9 mouse cellular contexts compared by ENCODE assay signal in the genomic region with DNA sequence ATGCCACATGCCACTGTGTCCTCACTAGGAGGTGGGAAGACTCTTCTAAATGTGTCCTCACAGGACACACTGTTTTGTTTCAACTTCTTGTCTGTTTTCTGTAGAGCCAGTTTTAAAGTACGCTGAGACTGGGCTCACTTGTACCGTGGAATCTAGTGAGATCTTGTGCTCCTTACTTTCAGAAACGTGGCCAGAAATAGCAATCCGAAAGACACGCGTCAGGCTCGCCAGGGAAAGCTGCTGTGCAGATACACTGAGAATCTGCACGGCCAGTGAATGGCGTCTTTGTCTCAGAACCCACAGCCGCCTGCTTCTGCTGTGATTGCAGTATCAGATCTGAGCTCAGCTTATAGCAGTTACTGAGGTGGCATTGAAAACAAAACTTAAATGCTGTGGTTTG. TPM values are rescaled to one million over a fixed set of nuclear protein-coding genes. Genes with fewer than 3 reads are reported as not detected.
DNase-seq lines count a peak whose midpoint lies in the region; ATAC-seq lines count a peak whose summit lies in the region.
"Had no signal": no experiment of that assay in that cellular context is flagged by ENCODE, and none has a peak within 500 bp of the region (broad histone marks: within the 10 kb centered on the region; RNA-seq: fewer than 3 reads in every experiment).

No protein-coding gene starts in this region.

- no peaks in the 10 kb centered on the region for H3K9me3 ChIP-seq in forebrain, embryonic 12.5 days
- H3K9me3 ChIP-seq in forebrain, embryonic 10.5 days = no peaks in the 10 kb centered on the region
- H3K9me3 ChIP-seq in heart, embryonic 11.5 days (replicated peaks; ENCODE audit: control insufficient read depth, low read length) = no peaks in the 10 kb centered on the region

- H3K36me3 ChIP-seq in forebrain, embryonic 12.5 days (replicated peaks) = no peaks in the 10 kb centered on the region
- peaks cover 21% of the 10 kb centered on the region for H3K36me3 ChIP-seq in forebrain, embryonic 10.5 days (replicated peaks)
- no peaks in the 10 kb centered on the region for H3K36me3 ChIP-seq in heart, embryonic 11.5 days (ENCODE audit: control insufficient read depth, insufficient read depth, low read length)

- no peak overlapping the region for H3K4me3 ChIP-seq in forebrain, embryonic 12.5 days (replicated peaks)
- no peak overlapping the region for H3K4me3 ChIP-seq in forebrain, embryonic 10.5 days
- no peak overlapping the region for H3K4me3 ChIP-seq in heart, embryonic 11.5 days (ENCODE audit: low read depth, low read length)

- WGBS in forebrain, embryonic 12.5 days = 64% methylated on average over 10 of the region's 10 CpGs
- WGBS in forebrain, embryonic 10.5 days = 68% methylated on average over 10 of the region's 10 CpGs
- WGBS in heart, embryonic 11.5 days (ENCODE audit: insufficient replicate concordance) = 27% methylated on average over 10 of the region's 10 CpGs

- intact Hi-C loops in left cerebral cortex, postnatal 25 days (cut with DNase I) = no loop called here

- peaks cover 3% of the 10 kb centered on the region; the same call in 1 of the 2 replicates for H3K4me1 ChIP-seq in forebrain, embryonic 12.5 days
- H3K4me1 ChIP-seq in forebrain, embryonic 10.5 days = 0 out of 2 replicates have a peak, but pooled peaks cover 3% of the 10 kb centered on the region
- peaks cover 28% of the 10 kb centered on the region for H3K4me1 ChIP-seq in heart, embryonic 11.5 days (ENCODE audit: control insufficient read depth, insufficient read depth, low read length)

- DNase-seq in forebrain, embryonic 10.5 days (ENCODE audit: extremely low spot score, low spot score) = no peak
- DNase-seq in adrenal gland, postnatal 10 days = peak; percentile 27
- peak; percentile 60 to 81 for DNase-seq in left cerebral cortex, postnatal 25 days (ENCODE audit: low spot score in 2 of 2)
- DNase-seq in spleen, postnatal 10 days (ENCODE audit: low spot score in 2 of 2) = no peak
- no peak for DNase-seq in MN1 (ENCODE audit: low spot score)
- no peak for DNase-seq in thymus, postnatal 10 days (ENCODE audit: low spot score in 2 of 2)

- ATAC-seq in forebrain, embryonic 12.5 days (ENCODE audit: low FRiP score) = no peak
- no peak for ATAC-seq in heart, embryonic 11.5 days (replicated peaks; ENCODE audit: insufficient number of reproducible peaks, low FRiP score, low TSS enrichment)

- peak overlapping the region; percentile 42 for H3K27ac ChIP-seq in forebrain, embryonic 12.5 days
- no peak overlapping the region for H3K27ac ChIP-seq in forebrain, embryonic 10.5 days
- H3K27ac ChIP-seq in heart, embryonic 11.5 days (ENCODE audit: low read depth, low read length) = peak overlapping the region; percentile 85

- H3K9ac ChIP-seq in forebrain, embryonic 12.5 days = no peak overlapping the region
- peak overlapping the region; percentile 49; the same call in 1 of the 2 replicates for H3K9ac ChIP-seq in heart, embryonic 11.5 days (ENCODE audit: low read depth, low read length)

- H3K4me2 ChIP-seq in forebrain, embryonic 12.5 days = no peak overlapping the region
- peak overlapping the region; percentile 50 for H3K4me2 ChIP-seq in heart, embryonic 11.5 days

- no peaks in the 10 kb centered on the region for H3K27me3 ChIP-seq in forebrain, embryonic 12.5 days
- no peaks in the 10 kb centered on the region for H3K27me3 ChIP-seq in forebrain, embryonic 10.5 days (ENCODE audit: poor library complexity, severe bottlenecking)
- H3K27me3 ChIP-seq in heart, embryonic 11.5 days (ENCODE audit: control insufficient read depth, insufficient read depth, low read length) = no peaks in the 10 kb centered on the region

RNA-seq across cellular contexts. Expression of a gene that starts 28.9 kb away (rescaled TPM):
- 0.12 and 0.18 TPM in 2 replicates for polyA plus RNA-seq in forebrain, embryonic 12.5 days (2016; fragmentation: Nextera tagmentation; extraction: Ambion mirVana)
- not detected in 2 replicates for polyA plus RNA-seq in forebrain, embryonic 10.5 days (2016; fragmentation: Nextera tagmentation; extraction: Ambion mirVana)
- total RNA-seq in adrenal gland, postnatal 10 days (2021) = under 1 TPM; 0.09 to 0.15 TPM
- 0.13 TPM in 1 of 2 replicates, not detected in the other for polyA plus RNA-seq in heart, embryonic 11.5 days (2014; fragmentation: Nextera tagmentation; extraction: Ambion mirVana)
- total RNA-seq in left cerebral cortex, postnatal 25 days (2021) = 10 to 100 TPM; 14.2 to 17.2 TPM

RNA-seq across cellular contexts. Expression of a gene that starts 40.5 kb away (rescaled TPM):
- polyA plus RNA-seq in forebrain, embryonic 12.5 days (2016; fragmentation: Nextera tagmentation; extraction: Ambion mirVana) = not detected in 2 replicates
- not detected in 2 replicates for polyA plus RNA-seq in forebrain, embryonic 10.5 days (2016; fragmentation: Nextera tagmentation; extraction: Ambion mirVana)
- not detected for total RNA-seq in adrenal gland, postnatal 10 days (2021)
- polyA plus RNA-seq in heart, embryonic 11.5 days (2014; fragmentation: Nextera tagmentation; extraction: Ambion mirVana) = not detected in 2 replicates
- total RNA-seq in left cerebral cortex, postnatal 25 days (2021) = not detected
- polyA plus RNA-seq: large intestine, adult 2 months had no signal

RNA-seq across cellular contexts. Expression of a gene that starts 48.4 kb away (rescaled TPM):
- polyA plus RNA-seq in forebrain, embryonic 12.5 days (2016; fragmentation: Nextera tagmentation; extraction: Ambion mirVana) = not detected in 2 replicates
- polyA plus RNA-seq in forebrain, embryonic 10.5 days (2016; fragmentation: Nextera tagmentation; extraction: Ambion mirVana) = not detected in 2 replicates
- not detected for total RNA-seq in adrenal gland, postnatal 10 days (2021)
- not detected in 2 replicates for polyA plus RNA-seq in heart, embryonic 11.5 days (2014; fragmentation: Nextera tagmentation; extraction: Ambion mirVana)
- not detected for total RNA-seq in left cerebral cortex, postnatal 25 days (2021)
- polyA plus RNA-seq: large intestine, adult 2 months had no signal

RNA-seq across cellular contexts. Expression of a gene that starts 57.9 kb away (rescaled TPM):
- not detected in 2 replicates for polyA plus RNA-seq in forebrain, embryonic 12.5 days (2016; fragmentation: Nextera tagmentation; extraction: Ambion mirVana)
- polyA plus RNA-seq in forebrain, embryonic 10.5 days (2016; fragmentation: Nextera tagmentation; extraction: Ambion mirVana) = not detected in 2 replicates
- not detected for total RNA-seq in adrenal gland, postnatal 10 days (2021)
- not detected in 2 replicates for polyA plus RNA-seq in heart, embryonic 11.5 days (2014; fragmentation: Nextera tagmentation; extraction: Ambion mirVana)
- not detected for total RNA-seq in left cerebral cortex, postnatal 25 days (2021)
- polyA plus RNA-seq: large intestine, adult 2 months had no signal

Comparison
In these comparisons a context has a peak if more than half of its experiments do, and no peak if none do; other contexts are left out.
1. DNase-seq: peak in adrenal gland, postnatal 10 days (single experiment) and left cerebral cortex, postnatal 25 days (2 of 2); none in forebrain, embryonic 10.5 days (single experiment), spleen, postnatal 10 days (0 of 2), MN1 (single experiment) and thymus, postnatal 10 days (0 of 2).